Mouse (Mus musculus): ENCODE results near the gene Ppp5c.

DNA sequence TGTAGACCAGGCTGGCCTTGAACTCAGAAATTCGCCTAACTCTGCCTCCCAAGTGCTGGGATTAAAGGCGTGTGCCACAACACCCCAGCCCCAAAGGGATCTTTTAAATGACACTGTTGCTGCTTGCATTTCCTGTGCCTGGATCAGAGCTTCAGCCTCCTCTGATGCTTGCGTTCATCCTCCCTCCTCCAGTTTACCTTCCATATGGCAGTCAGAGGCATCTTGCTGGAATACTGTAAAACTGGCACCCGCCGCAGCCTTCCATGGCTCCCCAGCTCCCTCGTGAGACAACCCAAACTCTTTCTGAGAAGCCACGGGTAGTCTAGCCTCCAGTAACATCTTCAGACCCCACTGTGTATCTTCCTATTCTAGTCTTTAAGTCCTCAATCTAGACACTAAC is 1.2 kb upstream of the Ppp5c start:
- no peak for TF ChIP-seq CTCF (conservative IDR thresholded peaks at IDR 0.05 in 1 of 2, IDR thresholded peaks at IDR 0.05 in 1 of 2; ENCODE audit: low read depth in 2 of 2, low read length in 2 of 2)
- TF ChIP-seq E2F4 (IDR thresholded peaks at IDR 0.05; ENCODE audit: insufficient replicate concordance, low read depth, low read length): no peak
- TF ChIP-seq POLR2A (IDR thresholded peaks at IDR 0.05; ENCODE audit: low read depth, low read length): no peak
- TF ChIP-seq ZC3H11A (IDR thresholded peaks at IDR 0.05; ENCODE audit: low read depth, low read length): no peak
- TF ChIP-seq ZKSCAN1 (IDR thresholded peaks at IDR 0.05; ENCODE audit: borderline replicate concordance, low read depth, low read length): no peak
- no peak for TF ChIP-seq SIN3A (IDR thresholded peaks at IDR 0.05; ENCODE audit: low read length)
- no peak for TF ChIP-seq HCFC1 (IDR thresholded peaks at IDR 0.05; ENCODE audit: low read depth, low read length)
- no peak for TF ChIP-seq EP300 (IDR thresholded peaks at IDR 0.05; ENCODE audit: low read length)
